Mouse (Mus musculus) lung, postnatal 4 days (tissue): Measurements from ENCODE around the gene Sema6b.
"Not testable (repeated sequence)": the region's sequence is repeated elsewhere in the genome, so short reads cannot be mapped to it uniquely, and the experiment has no call there.

Experiments used
- DNase-seq, 2 experiments: peaks; one replicate each; pipeline ENCODE4 v3.0.0; 2021

Gene Sema6b

DNA sequence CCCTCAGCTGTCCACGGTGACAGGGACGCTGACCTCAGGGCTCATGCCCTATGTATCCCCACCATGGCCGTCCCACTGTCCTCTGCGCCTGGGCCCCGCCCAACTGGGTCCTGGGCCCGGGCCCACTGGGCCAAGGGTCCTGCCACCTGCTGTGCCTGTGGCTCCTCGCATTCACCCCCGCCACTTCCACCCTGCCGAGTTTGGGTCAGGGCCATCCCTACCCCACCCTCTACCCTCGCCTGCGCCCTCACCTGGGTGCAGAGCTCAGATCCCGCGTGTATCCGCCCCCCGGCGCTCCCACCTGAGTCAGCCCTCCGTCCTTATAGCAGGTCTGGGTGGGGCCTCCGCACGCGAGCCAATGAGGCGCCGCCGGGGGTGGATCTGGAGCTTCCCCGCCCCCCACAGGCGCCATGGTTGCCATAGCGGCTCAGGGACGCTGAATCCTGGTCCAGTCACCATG lies 22.9 kb downstream of the Sema6b start, which contains the start of gene Plin5:
Gene Plin5, minus strand, starts transcription at position 346 of the 460 bp plus-strand sequence.
- DNase-seq = peak; percentile 50 to 64

DNA sequence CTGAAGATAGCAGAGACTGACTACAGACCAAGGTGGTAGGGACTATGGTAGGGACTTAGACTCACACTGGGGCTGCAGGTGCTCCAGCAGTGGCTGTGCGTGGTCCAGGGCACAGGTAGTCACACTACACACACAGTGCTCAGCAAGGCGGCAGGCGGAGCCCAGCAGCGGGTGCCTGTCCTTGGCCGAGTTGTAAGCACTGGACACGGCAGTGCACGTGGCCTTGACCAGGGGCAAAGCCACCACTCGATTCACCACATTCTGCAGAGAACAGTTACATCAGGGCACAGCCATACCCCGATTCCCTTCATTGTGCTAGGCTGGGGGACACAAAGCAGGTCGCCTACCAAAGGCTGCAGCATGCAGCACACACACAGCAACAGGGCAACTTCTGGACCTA lies 23.9 kb downstream of the Sema6b start:
- DNase-seq = no peak

GRCm38 (mm10) chr17:56112743-56113142 lies 27.4 kb downstream of the Sema6b start:
- no peak for DNase-seq

DNA sequence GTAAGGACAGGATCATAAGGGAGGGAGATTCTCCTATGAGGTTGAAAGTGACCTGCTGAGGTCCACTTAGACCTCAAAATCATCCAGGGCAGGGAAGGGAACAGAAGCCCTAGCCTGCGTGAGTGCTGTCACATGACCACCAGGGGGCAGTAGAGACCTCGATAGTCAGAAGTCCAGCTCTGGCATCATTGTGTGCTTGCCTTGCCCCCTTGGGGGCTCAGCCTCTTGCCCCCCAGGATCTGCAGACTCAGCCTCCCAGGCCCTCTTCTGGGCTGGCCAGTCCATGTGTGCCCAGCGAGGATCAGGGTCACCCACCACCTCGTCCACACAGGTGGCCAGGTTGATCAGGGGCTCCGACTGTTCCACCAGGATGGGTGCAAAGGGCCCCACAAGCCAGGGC lies 28.3 kb downstream of the Sema6b start:
- DNase-seq = peak; percentile 47 to 69

- DNase-seq = no peak
These were observed 29.1 kb downstream of the Sema6b start for GRCm38 (mm10) chr17:56111021-56111420.

DNA sequence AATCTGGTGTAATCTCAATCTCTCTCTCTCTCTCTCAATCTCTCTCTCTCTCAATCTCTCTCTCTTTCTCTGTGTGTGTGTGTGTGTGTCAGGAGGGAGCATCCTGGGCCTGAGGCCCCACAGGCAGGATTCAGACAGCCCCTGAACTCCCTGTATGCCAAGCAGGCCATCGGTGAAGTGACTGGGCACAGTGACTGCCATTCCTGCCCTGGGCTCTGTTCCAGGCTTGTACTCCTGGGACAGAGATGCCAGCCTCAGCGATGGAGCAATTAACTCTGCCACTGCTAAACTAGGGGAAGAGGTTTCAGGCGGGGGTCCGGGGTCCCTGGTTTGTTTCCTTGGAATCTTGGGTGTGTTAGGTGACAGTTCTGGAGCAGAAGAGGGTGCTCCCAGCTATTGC lies 29.6 kb downstream of the Sema6b start:
- no peak for DNase-seq

GRCm38 (mm10) chr17:56109219-56110051 lies 30.7 kb downstream of the Sema6b start, which contains the start of gene Plin4:
Gene Plin4 (minus strand): TSS chr17:56109803.
- DNase-seq = no peak

DNA sequence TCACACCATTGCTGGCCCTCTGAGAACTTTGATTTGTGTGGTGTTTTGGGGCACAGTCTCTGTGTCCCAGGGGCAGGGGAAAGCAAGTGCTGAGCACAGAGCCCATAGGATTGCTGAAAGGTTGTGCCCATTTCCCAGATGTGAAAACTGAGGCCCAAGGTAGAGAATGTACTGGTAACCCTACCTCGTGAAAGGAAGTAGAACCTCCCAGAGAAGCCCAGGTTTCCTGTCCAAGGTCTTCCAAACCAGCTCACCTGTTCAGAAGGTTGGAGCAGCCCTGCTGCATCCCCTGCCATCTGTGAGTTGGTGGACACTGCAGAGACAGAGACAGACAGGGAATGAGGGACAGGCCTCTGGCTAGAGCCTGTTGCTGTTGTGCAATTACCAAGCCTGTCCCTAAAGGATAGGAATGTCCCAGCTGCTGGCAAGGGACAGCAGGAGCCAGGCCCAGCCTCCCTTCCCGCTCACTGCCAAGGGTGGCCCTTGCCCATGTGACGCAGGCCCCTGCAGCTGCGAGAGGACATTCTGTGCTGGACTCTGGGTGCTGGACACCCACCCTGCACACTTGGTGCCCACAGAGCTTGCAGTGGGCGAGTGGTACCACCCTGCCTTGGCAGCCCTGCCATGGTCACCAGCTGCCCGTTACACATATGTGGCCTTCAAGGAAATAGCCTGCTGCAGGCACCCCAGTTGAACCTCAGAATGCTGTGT lies 31.7 kb downstream of the Sema6b start:
- peak; percentile 37 to 82 for DNase-seq

DNA sequence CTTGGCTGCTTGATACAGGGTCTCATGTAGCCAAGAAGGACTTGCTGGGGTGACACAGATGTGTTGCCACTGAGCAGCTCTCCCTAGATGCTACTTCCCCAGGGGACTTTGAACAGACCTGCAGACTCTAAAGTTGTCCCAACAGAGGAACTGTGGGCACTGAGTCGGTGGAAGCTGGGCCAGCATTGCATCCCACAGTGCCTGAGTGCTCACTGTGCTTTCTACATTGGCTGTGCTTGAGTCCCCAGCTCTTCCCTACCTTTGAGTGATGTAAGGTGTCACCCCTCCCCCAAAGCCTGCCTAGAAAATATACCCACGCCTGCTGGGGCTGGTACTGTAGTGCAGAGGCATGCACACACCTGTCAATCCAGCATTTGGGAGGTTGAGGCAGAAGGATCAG lies 32.4 kb downstream of the Sema6b start:
- no peak for DNase-seq

GRCm38 (mm10) chr17:56106981-56107380 lies 33.2 kb downstream of the Sema6b start:
- no peak for DNase-seq

DNA sequence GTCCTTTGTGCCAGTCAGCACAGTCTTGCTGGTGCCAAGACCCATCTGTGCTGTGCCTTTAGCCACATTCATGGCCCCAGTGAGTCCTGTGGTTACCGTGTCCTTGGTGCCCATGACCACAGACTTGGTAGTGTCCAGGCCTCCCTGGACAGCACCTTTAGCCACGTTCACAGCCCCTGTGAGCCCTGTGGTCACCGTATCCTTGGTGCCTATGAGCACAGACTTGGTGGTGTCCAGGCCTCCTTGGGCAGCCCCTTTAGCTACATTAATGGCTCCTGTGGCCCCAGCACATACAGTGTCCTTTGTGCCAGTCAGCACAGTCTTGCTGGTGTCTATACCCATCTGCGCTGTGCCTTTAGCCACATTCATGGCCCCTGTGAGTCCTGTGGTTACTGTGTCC lies 33.7 kb downstream of the Sema6b start:
- not testable (repeated sequence) for DNase-seq

- DNase-seq = not testable (repeated sequence)
These were observed 35.3 kb downstream of the Sema6b start for GRCm38 (mm10) chr17:56104821-56105220.

DNA sequence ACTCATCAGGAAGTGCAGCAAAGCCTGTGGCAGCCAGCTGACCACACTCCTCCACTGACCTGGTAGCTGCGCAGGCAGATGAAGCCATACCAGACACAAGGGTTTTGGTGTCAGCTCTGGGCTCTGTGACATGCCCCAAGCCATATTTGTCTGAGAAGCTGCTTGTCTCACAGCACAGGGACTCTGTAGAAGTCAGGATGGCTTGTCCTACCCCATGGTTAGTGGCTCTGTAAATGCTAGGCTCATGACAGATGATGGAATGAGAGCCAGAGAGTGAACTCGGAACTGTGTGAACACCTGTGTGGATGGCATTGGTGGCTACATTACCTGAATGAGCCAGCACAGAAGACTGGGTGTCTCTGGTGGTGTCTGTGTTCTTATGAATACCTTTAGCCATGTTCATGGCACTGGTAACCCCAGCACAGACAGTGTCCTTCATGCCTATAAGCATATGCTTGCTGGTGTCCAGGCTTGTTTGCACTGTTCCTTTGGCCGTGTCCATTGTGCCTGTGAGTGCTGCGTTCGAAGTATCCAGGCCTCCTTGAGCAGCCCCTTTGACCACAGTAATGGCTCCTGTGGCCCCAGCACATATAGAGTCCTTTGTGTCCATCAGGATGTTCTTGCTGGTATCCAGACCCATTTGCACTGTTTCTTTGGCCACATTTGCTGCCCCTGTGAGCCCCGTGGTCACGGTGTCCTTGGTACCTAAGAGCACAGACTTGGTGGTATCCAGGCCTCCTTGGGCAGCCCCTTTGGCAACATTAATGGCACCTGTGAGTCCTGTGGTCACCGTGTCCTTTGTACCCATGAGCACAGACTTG lies 36.5 kb downstream of the Sema6b start:
- no peak for DNase-seq

GRCm38 (mm10) chr17:56102927-56103326 lies 37.2 kb downstream of the Sema6b start:
- no peak for DNase-seq

- DNase-seq = no peak
These were observed 38.0 kb downstream of the Sema6b start for GRCm38 (mm10) chr17:56102158-56102557.

GRCm38 (mm10) chr17:56100811-56101210 lies 39.3 kb downstream of the Sema6b start:
- no peak for DNase-seq

- no peak for DNase-seq
These were observed 41.2 kb downstream of the Sema6b start for GRCm38 (mm10) chr17:56098711-56099572.

DNA sequence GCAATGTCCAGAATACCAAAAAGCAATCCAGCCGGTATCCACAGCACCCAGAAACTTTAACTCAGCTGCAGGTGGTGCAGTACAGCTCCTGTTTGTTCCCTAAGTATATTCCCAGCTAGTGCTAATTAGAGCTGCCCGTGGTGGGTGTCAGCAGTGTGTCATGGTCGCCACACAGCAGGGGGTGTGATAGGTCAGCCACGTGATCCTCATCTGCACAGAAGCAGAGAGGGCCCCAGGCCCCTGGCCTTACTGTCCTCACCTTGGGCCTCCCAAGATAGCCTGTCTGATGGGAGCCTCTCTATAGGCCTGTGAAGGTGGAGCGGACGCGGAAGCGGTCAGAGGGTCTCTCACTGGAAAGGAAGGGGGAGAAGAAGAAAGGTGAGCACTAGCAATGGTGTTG lies 42.0 kb downstream of the Sema6b start:
- DNase-seq = no peak

DNA sequence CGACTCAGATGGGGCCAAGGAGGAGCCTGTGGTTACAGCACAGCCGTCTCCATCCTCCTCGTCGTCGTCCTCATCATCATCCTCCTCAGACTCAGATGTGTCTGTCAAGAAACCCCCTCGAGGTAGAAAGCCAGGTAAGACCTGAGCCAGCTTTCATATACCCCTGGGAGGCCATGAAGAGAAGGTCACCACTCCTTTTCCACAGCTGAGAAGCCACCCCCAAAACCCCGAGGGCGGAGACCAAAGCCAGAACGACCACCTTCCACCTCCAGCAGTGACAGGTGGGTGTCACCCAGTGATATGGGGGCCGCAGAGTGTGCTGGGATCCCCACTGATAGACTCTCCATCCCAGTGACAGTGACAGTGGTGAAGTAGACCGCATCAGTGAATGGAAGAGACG lies 43.3 kb downstream of the Sema6b start:
- no peak for DNase-seq

DNA sequence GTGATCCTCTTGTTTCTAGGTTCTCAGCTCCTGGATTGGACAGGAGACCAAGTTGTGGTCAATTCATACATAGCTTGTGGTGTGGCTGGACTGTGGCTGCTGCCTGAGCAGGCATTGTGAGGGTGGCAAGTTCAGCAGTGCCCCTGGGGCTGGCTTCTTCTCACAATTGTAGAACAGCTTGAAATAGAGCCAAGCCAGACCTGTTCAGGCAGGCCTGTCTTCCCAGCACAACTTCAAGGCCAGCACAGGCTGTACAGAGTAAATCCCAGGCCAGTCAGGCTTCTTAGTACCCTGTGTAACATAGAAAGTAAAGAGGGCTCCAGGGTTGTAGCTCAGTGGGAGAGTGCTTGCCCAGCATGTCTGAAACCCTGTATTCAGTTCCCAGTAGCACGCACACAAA lies 47.3 kb downstream of the Sema6b start:
- DNase-seq = no peak

DNA sequence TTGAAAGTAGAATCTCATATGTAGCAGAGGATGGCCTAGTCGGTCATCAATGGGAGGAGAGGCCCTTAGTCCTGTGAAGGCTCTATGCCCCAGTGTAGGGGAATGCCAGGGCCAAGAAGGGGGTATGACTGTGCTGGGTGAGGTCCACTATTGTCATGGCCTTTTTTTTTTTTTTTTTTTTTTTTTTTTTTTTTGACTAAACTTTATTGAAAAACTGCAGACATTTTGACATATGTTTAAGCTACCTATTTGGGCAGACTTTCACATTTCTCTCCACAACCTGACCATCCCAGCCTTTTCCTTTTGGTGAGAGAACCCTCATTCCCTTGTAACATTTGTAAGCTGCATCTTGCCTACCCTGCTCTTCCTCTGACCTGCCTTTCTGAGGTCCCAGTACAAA lies 47.8 kb downstream of the Sema6b start:
- no peak for DNase-seq
